Mouse (Mus musculus) kidney, postnatal 0 days (tissue): ENCODE measurements around the gene Cmtm7. TPM values are rescaled to one million over a fixed set of nuclear protein-coding genes. Genes with fewer than 3 reads are reported as not detected.

ENCODE experiments used
- ATAC-seq: fragments of 200-750 bp; cut with Nextera tagmentation; replicated peaks from 2 replicates; pipeline ENCODE4 v1.8.0; 2017; ENCODE audit warnings: low read depth, moderate number of reproducible peaks, moderate TSS enrichment, moderate library complexity; ENCODE audit not compliant: low FRiP score
- DNase-seq: peaks from one replicate; pipeline ENCODE4 v3.0.0-alpha.2; 2016; ENCODE audit warnings: low spot score
- H3K27ac ChIP-seq: fragments of 300-500 bp; sonication (generic); 2 replicates; pipeline ENCODE4 v1.5.1; 2014; ENCODE audit warnings: mild to moderate bottlenecking
- H3K27me3 ChIP-seq: fragments of 300-500 bp; sonication (generic); 2 replicates; pipeline ENCODE4 v1.6.1; 2014; ENCODE audit warnings: low read length, mixed read lengths; ENCODE audit not compliant: insufficient read depth
- H3K36me3 ChIP-seq: fragments of 300-500 bp; sonication (generic); 2 replicates; pipeline ENCODE4 v1.6.1; 2014; ENCODE audit warnings: low read length, mixed read lengths; ENCODE audit not compliant: insufficient read depth
- H3K4me1 ChIP-seq: fragments of 300-500 bp; sonication (generic); replicated peaks from 2 replicates; pipeline ENCODE4 v1.6.1; 2014; ENCODE audit warnings: antibody characterized with exemption, low read length, mixed read lengths; ENCODE audit not compliant: insufficient read depth
- H3K4me2 ChIP-seq: fragments of 300-500 bp; sonication (generic); 2 replicates; pipeline ENCODE4 v1.6.1; 2014; ENCODE audit warnings: mild to moderate bottlenecking, low read length, moderate library complexity, mixed read lengths
- H3K4me3 ChIP-seq: fragments of 300-500 bp; sonication (generic); replicated peaks from 2 replicates; pipeline ENCODE4 v1.5.1; 2014; ENCODE audit warnings: low read depth, low read length
- H3K9ac ChIP-seq: fragments of 300-500 bp; sonication (generic); 2 replicates; pipeline ENCODE4 v1.6.1; 2014; ENCODE audit warnings: low read depth, low read length
- H3K9me3 ChIP-seq: fragments of 300-500 bp; sonication (generic); replicated peaks from 2 replicates; pipeline ENCODE4 v1.6.1; 2016; ENCODE audit warnings: low read length, inconsistent platforms, mixed read lengths
- CTCF ChIP-seq: IDR thresholded peaks from 2 replicates; pipeline ENCODE4 v1.5.1; 2016; ENCODE audit warnings: antibody characterized with exemption, low read depth, mild to moderate bottlenecking, moderate library complexity
- WGBS: fragments of 180-500 bp; shearing (Covaris S2); extraction: QIAGEN DNeasy Blood & Tissue Kit; methylation state at CpG from one replicate; pipeline ENCODE4 v1.1.7; 2014; 5-methylcytosine and 5-hydroxymethylcytosine counted together
- polyA plus RNA-seq: library from polyadenylated mRNA; unstranded; fragments of >200 nt; fragmentation: Nextera tagmentation; extraction: Ambion mirVana; gene quantifications from 2 replicates; pipeline ENCODE4 v1.2.1, GENCODE M21; 2015

Cmtm7 gene
- polyA plus RNA-seq, 1 experiment from 2014 or later = 102 TPM

GRCm38 (mm10) chr9:114758272-114758671, 23.4 kb downstream of the Cmtm7 start:
- Histone ChIP-seq H3K9me3 (no peaks in the 10 kb centered on the region), H3K27me3 (no peaks in the 10 kb centered on the region), H3K9ac (no peak overlapping the region), H3K4me1 (no peaks in the 10 kb centered on the region), H3K4me2 (no peak overlapping the region), H3K27ac (no peak overlapping the region), H3K36me3 (peaks cover 26% of the 10 kb centered on the region; the same call in 1 of the 2 replicates), H3K4me3 (no peak overlapping the region)
- no peak for ATAC-seq
- 61% methylated on average over 7 of the region's 7 CpGs for WGBS
- DNase-seq = no peak
- no peak for TF ChIP-seq CTCF

GRCm38 (mm10) chr9:114752863-114753484, 28.7 kb downstream of the Cmtm7 start:
- WGBS = 6% methylated on average over 36 of the region's 36 CpGs
- ATAC-seq = peak; percentile 88
- DNase-seq = peak; percentile 96

GRCm38 (mm10) chr9:114752311-114752710, 29.3 kb downstream of the Cmtm7 start:
- WGBS = 75% methylated on average over 9 of the region's 9 CpGs
- Histone ChIP-seq H3K4me1 (0 out of 2 replicates have a peak, but pooled peaks cover 3% of the 10 kb centered on the region), H3K27me3 (no peaks in the 10 kb centered on the region), H3K4me3 (no peak overlapping the region), H3K27ac (no peak overlapping the region), H3K36me3 (peaks cover 31% of the 10 kb centered on the region; the same call in 1 of the 2 replicates), H3K9me3 (no peaks in the 10 kb centered on the region), H3K4me2 (peak overlapping the region; percentile 61; the same call in 1 of the 2 replicates), H3K9ac (0 out of 2 replicates have a peak overlapping the region, but pooled peaks have one; percentile 50)
- no peak for DNase-seq
- no peak for ATAC-seq
- no peak for TF ChIP-seq CTCF

More at GRCm38 (mm10) chr9:114752863-114753484, 28.7 kb downstream of the Cmtm7 start:
- no peaks in the 10 kb centered on the region for H3K27me3 ChIP-seq
- peak overlapping the region; percentile 61 for H3K4me2 ChIP-seq
- H3K36me3 ChIP-seq = peaks cover 25% of the 10 kb centered on the region; the same call in 1 of the 2 replicates
- peak overlapping the region; percentile 46 for H3K4me3 ChIP-seq
- H3K9me3 ChIP-seq = no peaks in the 10 kb centered on the region
- H3K9ac ChIP-seq = peak overlapping the region; percentile 50
- peak; percentile 99 for TF ChIP-seq CTCF
- H3K4me1 ChIP-seq = no peaks in the 10 kb centered on the region
- H3K27ac ChIP-seq = peak overlapping the region; percentile 58

- 80% methylated on average over 3 of the region's 3 CpGs for WGBS
- Histone ChIP-seq H3K9ac (no peak overlapping the region), H3K27me3 (no peaks in the 10 kb centered on the region), H3K4me2 (no peak overlapping the region), H3K9me3 (no peaks in the 10 kb centered on the region), H3K4me3 (no peak overlapping the region), H3K27ac (no peak overlapping the region), H3K4me1 (0 out of 2 replicates have a peak, but pooled peaks cover 5% of the 10 kb centered on the region), H3K36me3 (peaks cover 26% of the 10 kb centered on the region; the same call in 1 of the 2 replicates)
- ATAC-seq (no peak), DNase-seq (no peak)
- TF ChIP-seq CTCF = peak; percentile 50
These were observed 30.1 kb downstream of the Cmtm7 start for GRCm38 (mm10) chr9:114751582-114751981.

- no peak for TF ChIP-seq CTCF
- H3K27me3 ChIP-seq = no peaks in the 10 kb centered on the region
- H3K4me1 ChIP-seq = 0 out of 2 replicates have a peak, but pooled peaks cover 5% of the 10 kb centered on the region
- H3K9ac ChIP-seq = no peak overlapping the region
- ATAC-seq (no peak), DNase-seq (no peak)
- no peak overlapping the region for H3K4me3 ChIP-seq
- no peak overlapping the region for H3K27ac ChIP-seq
- peaks cover 21% of the 10 kb centered on the region; the same call in 1 of the 2 replicates for H3K36me3 ChIP-seq
- H3K4me2 ChIP-seq = no peak overlapping the region
- H3K9me3 ChIP-seq = no peaks in the 10 kb centered on the region
- WGBS = 69% methylated on average over 12 of the region's 12 CpGs
These were observed 34.2 kb downstream of the Cmtm7 start for GRCm38 (mm10) chr9:114747466-114747865.

GRCm38 (mm10) chr9:114747012-114747411, 34.6 kb downstream of the Cmtm7 start:
- 0 out of 2 replicates have a peak, but pooled peaks cover 5% of the 10 kb centered on the region for H3K4me1 ChIP-seq
- DNase-seq (no peak), ATAC-seq (no peak)
- peaks cover 21% of the 10 kb centered on the region; the same call in 1 of the 2 replicates for H3K36me3 ChIP-seq
- H3K9ac ChIP-seq = no peak overlapping the region
- H3K27ac ChIP-seq = no peak overlapping the region
- WGBS = 50% methylated on average over 10 of the region's 10 CpGs
- no peaks in the 10 kb centered on the region for H3K27me3 ChIP-seq
- TF ChIP-seq CTCF = no peak
- H3K4me3 ChIP-seq = no peak overlapping the region
- no peak overlapping the region for H3K4me2 ChIP-seq
- H3K9me3 ChIP-seq = no peaks in the 10 kb centered on the region
